ENCODE assay signal across 9 mouse cellular contexts in genomic region chr9:100571511-100571910, GRCm38 (mm10). TPM values are rescaled to one million over a fixed set of nuclear protein-coding genes. Genes with fewer than 3 reads are reported as not detected.
DNase-seq lines count a peak whose midpoint lies in the region; ATAC-seq and TF ChIP-seq lines count a peak whose summit lies in the region.
"Had no signal": no experiment of that assay in that cellular context is flagged by ENCODE, and none has a peak within 500 bp of the region (broad histone marks: within the 10 kb centered on the region; RNA-seq: fewer than 3 reads in every experiment).

No protein-coding gene starts in this region.

- intact Hi-C loops in left cerebral cortex, adult 2 months (cut with DNase I), result loop anchor here (2.0 to 5.0 kb wide), 3 partner anchors 25 to 71 kb away; partner anchors contain the start of gene Nck1
- intact Hi-C loops in left cerebral cortex, postnatal 14 days (cut with DNase I), result no loop called here
- intact Hi-C loops in left cerebral cortex, postnatal 25 days (cut with DNase I), result loop anchor here (2.0 kb wide), 1 partner anchor 71 kb away; no protein-coding TSS in a partner anchor

- no peaks in the 10 kb centered on the region for H3K36me3 ChIP-seq in hindbrain, embryonic 13.5 days
- no peaks in the 10 kb centered on the region for H3K36me3 ChIP-seq in midbrain, postnatal 0 days (ENCODE audit: insufficient read depth, low read length)

- peak overlapping the region; percentile 80 for H3K4me3 ChIP-seq in left cerebral cortex, adult 2 months
- peak overlapping the region; percentile 69 for H3K4me3 ChIP-seq in hindbrain, embryonic 13.5 days
- peak overlapping the region; percentile 53 for H3K4me3 ChIP-seq in midbrain, postnatal 0 days (ENCODE audit: low read depth, low read length)

- H3K27ac ChIP-seq in left cerebral cortex, adult 2 months, result no peak overlapping the region; the same call in 1 of the 2 replicates
- peak overlapping the region; percentile 85; the same call in 1 of the 2 replicates for H3K27ac ChIP-seq in hindbrain, embryonic 13.5 days
- peak overlapping the region; percentile 78; the same call in 1 of the 2 replicates for H3K27ac ChIP-seq in midbrain, postnatal 0 days (ENCODE audit: low read depth, low read length)

- no peak for ATAC-seq in hindbrain, embryonic 13.5 days (ENCODE audit: low FRiP score)
- ATAC-seq in midbrain, postnatal 0 days (ENCODE audit: low FRiP score), result no peak

- H3K4me2 ChIP-seq in hindbrain, embryonic 13.5 days, result peak overlapping the region; percentile 78
- peak overlapping the region; percentile 69 for H3K4me2 ChIP-seq in midbrain, postnatal 0 days (ENCODE audit: low read depth, low read length, poor library complexity, severe bottlenecking)

- DNase-seq in cerebellum, adult 9-10 months, result peak; percentile 55
- no peak for DNase-seq in cerebellum, postnatal 14 days
- DNase-seq in left cerebral cortex, adult 2 months (ENCODE audit: extremely low spot score in 1 of 2, low spot score in 2 of 2), result no peak
- DNase-seq in left cerebral cortex, postnatal 14 days (ENCODE audit: low spot score in 2 of 2), result no peak
- no peak for DNase-seq in midbrain, postnatal 0 days (ENCODE audit: low spot score)
- no peak for DNase-seq in left cerebral cortex, postnatal 25 days (ENCODE audit: low spot score in 2 of 2)
- no peak for DNase-seq in right cerebral cortex, adult 18-20 months

- H3K9me3 ChIP-seq in hindbrain, embryonic 13.5 days, result no peaks in the 10 kb centered on the region
- H3K9me3 ChIP-seq in midbrain, postnatal 0 days (ENCODE audit: low read length), result no peaks in the 10 kb centered on the region

- H3K4me1 ChIP-seq in hindbrain, embryonic 13.5 days (replicated peaks), result peaks cover 11% of the 10 kb centered on the region
- H3K4me1 ChIP-seq in midbrain, postnatal 0 days (ENCODE audit: insufficient read depth, low read length), result peaks cover 7% of the 10 kb centered on the region; the same call in 1 of the 2 replicates

- no peak for TF ChIP-seq CTCF in left cerebral cortex, adult 2 months (IDR thresholded peaks at IDR 0.05)
- no peak for TF ChIP-seq CTCF in midbrain, postnatal 0 days (IDR thresholded peaks at IDR 0.05)

- H3K9ac ChIP-seq in hindbrain, embryonic 13.5 days, result peak overlapping the region; percentile 81; the same call in 1 of the 2 replicates
- peak overlapping the region; percentile 74 for H3K9ac ChIP-seq in midbrain, postnatal 0 days (replicated peaks; ENCODE audit: low read length, poor library complexity, severe bottlenecking)

- WGBS in hindbrain, embryonic 13.5 days, result 81% methylated on average over 1 of the region's 1 CpGs
- WGBS in midbrain, postnatal 0 days, result 88% methylated on average over 1 of the region's 1 CpGs

- no peaks in the 10 kb centered on the region for H3K27me3 ChIP-seq in hindbrain, embryonic 13.5 days
- no peaks in the 10 kb centered on the region for H3K27me3 ChIP-seq in midbrain, postnatal 0 days (ENCODE audit: insufficient read depth, low read length)

RNA-seq across cellular contexts. Expression of gene Slc35g2, which starts 0.6 kb away (rescaled TPM):
- total RNA-seq in left cerebral cortex, adult 2 months (2021), result 10 to 100 TPM; 19.4 to 23.0 TPM
- total RNA-seq in left cerebral cortex, postnatal 14 days (2021), result 10 to 100 TPM; 13.4 to 17.1 TPM
- 15.4 and 16.6 TPM in 2 replicates for polyA plus RNA-seq in hindbrain, embryonic 13.5 days (2015; fragmentation: Nextera tagmentation; extraction: Ambion mirVana)
- 20.1 and 24.8 TPM in 2 replicates for total RNA-seq in midbrain, postnatal 0 days (2014; rRNA removed)
- 16.7 and 22.1 TPM in 2 replicates for polyA plus RNA-seq in midbrain, postnatal 0 days (2015; fragmentation: Nextera tagmentation; extraction: Ambion mirVana)
- 10 to 100 TPM; 19.0 to 19.1 TPM for total RNA-seq in left cerebral cortex, postnatal 25 days (2021)
- total RNA-seq: neutrophil, adult 5-6 weeks had no signal

RNA-seq across cellular contexts. Expression of gene Nck1, which starts 25.6 kb away (rescaled TPM):
- total RNA-seq in left cerebral cortex, adult 2 months (2021), result 10 to 100 TPM; 33.1 to 35.6 TPM
- total RNA-seq in left cerebral cortex, postnatal 14 days (2021), result 10 to 100 TPM; 31.5 to 35.5 TPM
- 64.3 and 66.5 TPM in 2 replicates for polyA plus RNA-seq in hindbrain, embryonic 13.5 days (2015; fragmentation: Nextera tagmentation; extraction: Ambion mirVana)
- total RNA-seq in midbrain, postnatal 0 days (2014; rRNA removed), result 14.8 and 16.9 TPM in 2 replicates
- polyA plus RNA-seq in midbrain, postnatal 0 days (2015; fragmentation: Nextera tagmentation; extraction: Ambion mirVana), result 41.3 and 45.6 TPM in 2 replicates
- total RNA-seq in left cerebral cortex, postnatal 25 days (2021), result 10 to 100 TPM; 37.8 to 38.0 TPM

RNA-seq across cellular contexts. Expression of gene Stag1, which starts 26.1 kb away (rescaled TPM):
- total RNA-seq in left cerebral cortex, adult 2 months (2021), result 10 to 100 TPM; 65.0 to 66.2 TPM
- total RNA-seq in left cerebral cortex, postnatal 14 days (2021), result 10 to 100 TPM; 33.4 to 34.3 TPM
- 42.8 and 44.7 TPM in 2 replicates for polyA plus RNA-seq in hindbrain, embryonic 13.5 days (2015; fragmentation: Nextera tagmentation; extraction: Ambion mirVana)
- total RNA-seq in midbrain, postnatal 0 days (2014; rRNA removed), result 31.0 and 43.6 TPM in 2 replicates
- polyA plus RNA-seq in midbrain, postnatal 0 days (2015; fragmentation: Nextera tagmentation; extraction: Ambion mirVana), result 21.6 and 23.6 TPM in 2 replicates
- 10 to 100 TPM; 42.3 to 49.7 TPM for total RNA-seq in left cerebral cortex, postnatal 25 days (2021)
